Mouse (Mus musculus): Measurements from ENCODE around the gene Sema4d. TPM values are rescaled to one million over a fixed set of nuclear protein-coding genes. Genes with fewer than 3 reads are reported as not detected.

Gene Sema4d
- polyA plus RNA-seq, 1 experiment from 2014 or later: 8.7 TPM

DNA sequence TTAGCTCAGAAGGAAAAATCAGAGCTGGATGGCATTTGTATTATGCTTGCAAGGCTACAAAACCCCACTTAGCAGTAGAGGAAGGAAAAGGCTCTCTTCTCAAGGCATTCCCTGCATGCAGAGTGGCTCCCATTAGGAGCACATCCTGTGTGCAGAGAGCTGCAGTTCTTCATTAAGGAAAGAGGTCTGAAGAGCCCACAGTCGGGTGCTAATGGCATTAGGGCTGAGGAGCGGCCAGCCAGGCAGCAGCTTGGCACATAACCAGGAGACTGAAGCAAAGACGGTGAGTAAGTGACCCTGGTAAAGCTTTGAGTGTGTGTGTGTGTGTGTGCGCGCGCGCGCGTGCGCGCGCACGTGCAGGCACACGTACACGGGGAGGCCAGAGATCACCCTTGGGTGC is 12.7 kb upstream of the Sema4d start:
- 79% methylated on average over 15 of the region's 15 CpGs for WGBS
- Histone ChIP-seq H3K27me3 (ENCODE audit: insufficient read depth, poor library complexity, severe bottlenecking) (0 out of 2 replicates have a peak, but pooled peaks cover 4% of the 10 kb centered on the region), H3K4me1 (peaks cover 13% of the 10 kb centered on the region; the same call in 1 of the 2 replicates), H3K27ac (no peak overlapping the region), H3K9me3 (no peaks in the 10 kb centered on the region), H3K36me3 (no peaks in the 10 kb centered on the region), H3K4me3 (no peak overlapping the region)
- no peak for DNase-seq (ENCODE audit: low spot score)

DNA sequence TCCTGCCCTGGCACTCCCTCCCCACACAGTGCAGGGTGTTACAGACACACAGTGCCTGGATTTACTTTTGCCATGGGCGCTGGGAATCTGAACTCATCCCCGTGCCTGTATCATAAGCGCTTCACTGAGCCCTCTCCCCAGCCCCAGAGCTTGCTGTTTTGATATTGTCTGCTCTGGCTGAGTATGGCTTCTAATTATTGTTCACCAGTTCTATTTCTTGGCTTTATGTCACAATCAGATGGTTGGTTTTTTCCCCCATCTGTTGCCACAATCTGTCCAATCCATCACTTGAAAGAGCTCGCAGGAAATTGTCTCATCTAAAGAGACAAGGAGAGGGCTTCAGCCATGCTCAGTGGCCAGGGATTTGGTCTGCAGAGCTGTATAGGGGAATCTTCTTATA is 12.1 kb upstream of the Sema4d start:
- 0 out of 2 replicates have a peak, but pooled peaks cover 4% of the 10 kb centered on the region for H3K27me3 ChIP-seq (ENCODE audit: insufficient read depth, poor library complexity, severe bottlenecking)
- WGBS: 65% methylated on average over 4 of the region's 4 CpGs

DNA sequence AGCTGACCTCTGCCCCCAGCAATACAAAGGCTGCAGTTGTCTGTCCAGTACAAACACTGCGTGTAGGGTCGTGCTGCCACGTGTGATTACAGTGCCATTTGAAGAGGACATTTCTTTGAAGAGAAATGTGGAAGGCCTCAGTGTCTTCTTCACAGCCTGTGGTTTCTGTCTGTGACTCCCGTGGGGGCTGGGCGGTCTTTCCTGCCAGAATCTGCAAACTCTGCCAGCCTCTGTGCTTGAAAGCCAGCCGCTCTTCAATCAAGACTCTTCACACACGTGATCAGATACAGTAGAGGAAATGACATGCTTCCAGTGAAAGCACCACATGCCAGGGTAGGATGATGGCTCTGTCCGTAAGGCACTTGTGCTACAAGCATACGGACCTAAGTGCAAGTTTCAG is 7.4 kb upstream of the Sema4d start:
- 65% methylated on average over 9 of the region's 9 CpGs for WGBS
- Histone ChIP-seq H3K4me3 (no peak overlapping the region), H3K36me3 (no peaks in the 10 kb centered on the region), H3K9me3 (no peaks in the 10 kb centered on the region), H3K4me1 (peaks cover 14% of the 10 kb centered on the region; the same call in 1 of the 2 replicates), H3K27ac (no peak overlapping the region), H3K27me3 (ENCODE audit: insufficient read depth, poor library complexity, severe bottlenecking) (peaks cover 11% of the 10 kb centered on the region)
- DNase-seq (ENCODE audit: low spot score): no peak

More for the DNA sequence above, 12.1 kb upstream of the Sema4d start:
- H3K36me3 ChIP-seq: no peaks in the 10 kb centered on the region
- H3K9me3 ChIP-seq: no peaks in the 10 kb centered on the region
- H3K4me1 ChIP-seq: peaks cover 17% of the 10 kb centered on the region; the same call in 1 of the 2 replicates
- no peak overlapping the region for H3K4me3 ChIP-seq
- no peak for DNase-seq (ENCODE audit: low spot score)
- no peak overlapping the region for H3K27ac ChIP-seq

DNA sequence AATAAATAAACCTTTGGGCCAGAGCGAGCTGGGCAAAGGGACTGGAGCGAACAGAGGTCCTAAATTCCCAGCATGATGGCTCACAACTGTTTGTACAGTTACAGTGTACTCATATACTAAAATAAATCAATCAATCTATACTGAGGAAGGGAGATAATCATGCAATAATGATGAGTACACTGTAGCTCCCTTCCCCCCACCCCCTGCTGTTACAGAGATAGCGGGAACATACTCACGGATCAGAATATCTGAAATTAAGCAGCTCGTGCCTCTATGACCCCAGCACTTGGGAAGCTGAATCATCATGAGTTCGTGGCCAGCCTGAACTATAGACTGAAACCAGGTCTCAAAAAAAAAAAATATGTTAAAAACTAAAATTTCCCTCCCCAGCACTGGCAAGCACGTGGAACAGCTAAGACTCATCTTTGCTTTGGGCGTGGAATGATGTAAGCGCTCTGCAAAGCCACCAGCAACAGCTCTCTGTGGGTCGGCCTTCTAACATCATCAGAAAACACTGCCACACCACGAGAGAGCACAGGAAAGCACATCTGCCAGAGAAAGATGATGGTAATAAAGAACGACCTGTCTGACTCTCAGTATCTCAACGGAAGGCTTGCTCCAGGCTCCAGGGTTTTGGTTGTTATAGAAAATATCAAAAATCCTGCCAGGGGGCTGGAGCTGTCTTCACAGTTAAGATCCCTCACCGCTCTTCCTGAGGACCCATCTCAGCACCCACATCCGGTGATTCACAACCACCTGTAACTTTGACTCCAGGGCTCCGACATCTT is 6.4 kb upstream of the Sema4d start:
- no peak overlapping the region for H3K4me3 ChIP-seq
- no peaks in the 10 kb centered on the region for H3K9me3 ChIP-seq
- 82% methylated on average over 16 of the region's 16 CpGs for WGBS
- H3K27me3 ChIP-seq (ENCODE audit: insufficient read depth, poor library complexity, severe bottlenecking): peaks cover 11% of the 10 kb centered on the region
- H3K27ac ChIP-seq: no peak overlapping the region
- DNase-seq (ENCODE audit: low spot score): no peak
- H3K36me3 ChIP-seq: no peaks in the 10 kb centered on the region
- peaks cover 14% of the 10 kb centered on the region; the same call in 1 of the 2 replicates for H3K4me1 ChIP-seq

DNA sequence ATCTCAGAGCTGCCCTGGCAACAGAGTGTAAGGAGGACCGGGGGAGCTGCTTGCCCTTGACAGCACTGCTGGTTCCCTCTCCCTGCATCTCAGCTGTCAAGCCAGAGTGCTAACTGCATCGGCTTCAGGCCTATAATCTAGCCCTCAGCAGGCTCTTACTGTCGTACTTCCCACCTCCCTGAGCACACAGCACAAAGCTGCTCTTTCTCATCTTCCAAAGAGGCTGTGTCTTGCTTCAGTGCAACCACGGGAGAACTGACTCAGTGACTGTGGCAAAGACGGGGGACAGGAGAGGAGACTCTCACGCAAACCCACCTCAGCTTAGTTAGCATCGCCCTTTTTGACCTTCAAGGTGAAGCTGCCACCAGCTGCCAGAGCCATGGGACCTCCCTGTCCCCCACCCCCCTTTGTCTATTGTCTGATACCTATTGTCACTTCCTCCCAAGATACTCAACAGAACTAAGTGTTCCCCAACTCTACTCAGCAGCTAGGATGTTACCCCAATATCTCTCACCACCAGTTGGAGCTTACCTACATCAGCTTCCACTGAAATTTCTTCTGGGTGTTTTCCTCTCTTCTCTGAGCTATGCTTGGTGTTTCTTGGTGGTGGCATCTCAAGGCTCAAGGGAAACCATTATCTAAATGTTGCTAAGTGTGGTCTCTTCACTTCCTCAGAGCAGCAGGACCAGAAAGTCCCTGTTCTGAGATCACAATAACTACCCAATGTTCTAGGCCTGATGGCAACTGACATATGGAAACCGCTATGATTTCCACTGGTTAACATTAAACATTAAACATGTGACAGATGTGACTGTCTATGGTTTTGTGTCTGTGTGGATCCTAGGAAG is 4.6 kb upstream of the Sema4d start:
- H3K27me3 ChIP-seq (ENCODE audit: insufficient read depth, poor library complexity, severe bottlenecking): peaks cover 13% of the 10 kb centered on the region
- no peak overlapping the region for H3K4me3 ChIP-seq
- 53% methylated on average over 8 of the region's 8 CpGs for WGBS
- no peak for DNase-seq (ENCODE audit: low spot score)
- H3K9me3 ChIP-seq: no peaks in the 10 kb centered on the region
- no peaks in the 10 kb centered on the region for H3K36me3 ChIP-seq
- peak overlapping the region; percentile 19; the same call in 1 of the 2 replicates for H3K27ac ChIP-seq
- peaks cover 23% of the 10 kb centered on the region for H3K4me1 ChIP-seq

DNA sequence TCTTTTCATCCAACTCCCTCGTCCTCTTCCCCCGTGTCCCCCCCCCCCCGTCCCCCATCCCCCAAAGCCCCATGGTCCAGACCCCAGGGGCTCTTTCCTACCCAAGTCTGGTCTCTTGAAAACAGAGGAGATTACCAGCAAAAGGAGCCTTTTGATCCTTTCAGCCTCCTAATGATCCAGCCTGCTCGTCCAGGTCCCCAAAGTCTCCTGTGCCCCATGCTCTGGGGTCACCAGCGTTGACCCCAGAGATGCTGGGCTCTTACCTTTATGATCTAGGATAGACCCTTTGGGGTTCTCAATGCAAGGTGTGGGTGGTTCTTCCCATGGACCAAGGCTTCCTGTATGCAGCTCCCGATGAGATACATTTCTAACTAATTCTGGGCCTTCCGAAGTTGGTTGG is 401 bp upstream of the Sema4d start:
- Histone ChIP-seq H3K36me3 (no peaks in the 10 kb centered on the region), H3K9me3 (no peaks in the 10 kb centered on the region), H3K27ac (peak overlapping the region; percentile 91), H3K27me3 (ENCODE audit: insufficient read depth, poor library complexity, severe bottlenecking) (peaks cover 38% of the 10 kb centered on the region), H3K4me1 (peaks cover 36% of the 10 kb centered on the region), H3K4me3 (peak overlapping the region; percentile 92)
- DNase-seq (ENCODE audit: low spot score): no peak
- whole genome bisulfite sequencing: 39% methylated on average over 6 of the region's 7 CpGs

DNA sequence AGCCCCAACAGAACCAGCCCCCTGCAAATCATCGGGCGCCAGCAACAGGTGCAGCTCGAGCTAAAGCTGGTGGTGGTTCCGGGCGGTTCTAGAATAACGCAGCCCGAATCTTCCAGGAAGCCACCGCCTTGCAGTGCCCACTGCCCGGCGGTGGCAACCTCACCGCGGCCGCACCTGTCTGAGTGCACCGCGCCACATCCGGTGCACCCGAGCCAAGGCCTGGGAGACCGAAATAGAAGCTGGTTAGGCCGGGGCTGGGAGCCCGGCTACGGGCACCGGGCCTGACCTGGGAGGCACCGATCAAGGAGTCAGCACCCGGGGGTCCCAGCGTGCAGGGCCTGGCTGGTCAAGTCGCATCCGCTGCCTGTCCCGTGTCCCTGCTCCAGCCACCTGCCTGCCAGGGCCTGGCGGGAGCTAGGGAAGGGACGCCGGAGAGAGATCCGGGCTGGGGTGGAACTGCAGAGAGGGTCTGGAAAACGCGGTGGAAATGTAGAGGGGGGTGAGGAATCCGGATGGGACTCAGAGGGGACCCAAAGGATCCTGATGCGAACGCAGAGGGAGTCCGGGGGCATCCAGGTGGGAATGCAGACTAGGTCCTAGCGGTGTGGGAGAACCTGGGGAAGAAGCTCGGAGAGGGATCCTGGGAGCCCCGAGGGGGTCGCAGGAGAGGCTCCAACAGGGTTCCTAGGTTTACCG is 670 bp downstream of the Sema4d start:
- peak overlapping the region; percentile 92 for H3K4me3 ChIP-seq
- no peaks in the 10 kb centered on the region for H3K9me3 ChIP-seq
- peaks cover 38% of the 10 kb centered on the region for H3K27me3 ChIP-seq (ENCODE audit: insufficient read depth, poor library complexity, severe bottlenecking)
- peak overlapping the region; percentile 91 for H3K27ac ChIP-seq
- DNase-seq (ENCODE audit: low spot score): no peak
- H3K4me1 ChIP-seq: peaks cover 37% of the 10 kb centered on the region
- no peaks in the 10 kb centered on the region for H3K36me3 ChIP-seq
- WGBS: 3% methylated on average over 43 of the region's 43 CpGs

DNA sequence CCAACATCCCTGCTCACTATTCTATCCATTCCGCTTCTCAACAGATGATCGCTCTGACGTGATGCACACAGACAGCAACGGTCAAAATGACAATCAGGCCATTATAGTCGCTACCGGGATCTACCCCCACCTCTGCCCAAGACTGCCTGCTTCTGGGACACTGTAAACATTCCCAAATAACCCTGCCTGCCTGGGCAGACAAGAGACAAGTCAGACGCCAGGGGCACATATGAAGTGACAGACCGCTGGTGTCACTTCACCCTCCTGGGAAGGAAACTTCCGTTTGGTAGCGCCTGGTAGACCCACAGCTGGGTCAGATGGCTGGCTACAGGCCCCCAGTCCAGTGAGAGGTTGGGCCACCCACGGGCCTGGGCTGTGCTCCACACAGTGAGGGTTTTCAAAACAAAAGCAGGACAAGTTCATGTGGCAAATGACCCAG is 1.4 kb downstream of the Sema4d start:
- WGBS: 41% methylated on average over 11 of the region's 11 CpGs
- peak overlapping the region; percentile 91; the same call in 1 of the 2 replicates for H3K27ac ChIP-seq

DNA sequence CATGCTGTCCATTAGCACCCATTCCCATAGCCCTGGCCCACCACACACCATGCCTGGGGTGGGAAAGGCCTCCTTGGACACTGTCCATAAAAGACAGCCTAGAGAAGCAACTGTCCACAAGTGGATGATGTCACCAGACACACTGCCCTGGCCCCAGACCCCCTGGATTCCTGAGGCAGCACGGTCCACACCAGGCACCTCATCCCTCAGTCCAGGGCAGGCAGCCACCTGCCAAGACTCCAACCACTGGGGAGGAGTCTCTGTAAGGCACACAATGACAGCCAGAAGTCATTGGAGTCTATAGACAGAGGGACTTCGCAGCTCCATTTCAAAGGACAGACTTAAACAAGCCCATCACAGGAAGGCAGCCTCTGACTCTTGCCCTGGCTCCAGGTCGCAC is 1.9 kb downstream of the Sema4d start:
- Histone ChIP-seq H3K4me1 (peaks cover 42% of the 10 kb centered on the region), H3K4me3 (peak overlapping the region; percentile 18; the same call in 1 of the 2 replicates)

More for the DNA sequence above, 1.4 kb downstream of the Sema4d start:
- Histone ChIP-seq H3K4me1 (peaks cover 39% of the 10 kb centered on the region), H3K9me3 (no peaks in the 10 kb centered on the region), H3K4me3 (peak overlapping the region; percentile 92), H3K36me3 (no peaks in the 10 kb centered on the region), H3K27me3 (ENCODE audit: insufficient read depth, poor library complexity, severe bottlenecking) (peaks cover 30% of the 10 kb centered on the region)
- no peak for DNase-seq (ENCODE audit: low spot score)

DNA sequence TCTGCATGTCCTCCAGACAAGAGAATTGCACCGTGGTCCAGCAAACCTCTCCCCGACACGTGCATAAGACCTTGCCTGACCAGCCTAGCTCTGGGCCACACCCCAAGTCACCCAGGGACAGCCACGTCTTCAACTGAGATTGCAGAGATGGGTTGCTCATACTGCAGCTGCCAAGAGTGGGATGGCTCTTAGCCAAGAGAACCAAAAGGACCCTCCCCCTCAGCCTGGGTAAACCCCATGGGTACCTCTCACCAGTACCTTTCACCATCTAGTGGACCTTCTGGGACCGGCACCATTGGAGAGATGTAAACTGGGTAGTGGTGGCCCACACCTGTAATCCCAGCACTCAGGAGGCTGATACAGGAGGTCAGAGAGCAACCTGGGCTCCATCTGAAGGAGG is 2.8 kb downstream of the Sema4d start:
- H3K4me1 ChIP-seq: peaks cover 43% of the 10 kb centered on the region
- H3K9me3 ChIP-seq: no peaks in the 10 kb centered on the region
- WGBS: 60% methylated on average over 5 of the region's 5 CpGs
- H3K4me3 ChIP-seq: no peak overlapping the region
- no peaks in the 10 kb centered on the region for H3K36me3 ChIP-seq
- no peak for DNase-seq (ENCODE audit: low spot score)
- H3K27ac ChIP-seq: no peak overlapping the region
- peaks cover 27% of the 10 kb centered on the region for H3K27me3 ChIP-seq (ENCODE audit: insufficient read depth, poor library complexity, severe bottlenecking)

More for the DNA sequence above, 1.9 kb downstream of the Sema4d start:
- WGBS: 75% methylated on average over 3 of the region's 3 CpGs
- H3K36me3 ChIP-seq: no peaks in the 10 kb centered on the region
- DNase-seq (ENCODE audit: low spot score): no peak
- peaks cover 27% of the 10 kb centered on the region for H3K27me3 ChIP-seq (ENCODE audit: insufficient read depth, poor library complexity, severe bottlenecking)
- H3K9me3 ChIP-seq: no peaks in the 10 kb centered on the region
- 0 out of 2 replicates have a peak overlapping the region, but pooled peaks have one; percentile 25 for H3K27ac ChIP-seq

DNA sequence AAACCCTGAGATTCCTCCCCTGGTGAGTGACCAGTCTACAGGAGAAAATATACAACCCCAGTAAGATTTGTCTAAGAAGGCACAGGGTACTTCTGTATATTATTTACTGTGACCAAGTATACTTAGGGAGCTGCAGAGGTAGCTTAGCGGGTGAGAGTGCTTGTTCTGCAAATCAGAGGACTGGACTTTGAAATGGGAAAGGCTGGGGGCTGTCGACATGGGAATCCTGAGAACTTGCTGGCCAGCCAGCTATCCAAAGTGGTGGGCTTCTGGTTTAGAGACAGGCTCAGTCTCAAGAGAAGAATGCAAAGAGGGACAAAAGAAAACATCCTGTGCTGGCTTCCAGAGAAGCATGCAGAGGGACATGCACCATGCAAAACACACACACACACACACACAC is 5.7 kb downstream of the Sema4d start:
- H3K4me1 ChIP-seq: peaks cover 36% of the 10 kb centered on the region
- H3K4me3 ChIP-seq: no peak overlapping the region
- no peak for DNase-seq (ENCODE audit: low spot score)
- 32% methylated on average over 2 of the region's 2 CpGs for WGBS
- no peaks in the 10 kb centered on the region for H3K36me3 ChIP-seq
- H3K27me3 ChIP-seq (ENCODE audit: insufficient read depth, poor library complexity, severe bottlenecking): peaks cover 23% of the 10 kb centered on the region
- peak overlapping the region; percentile 29; the same call in 1 of the 2 replicates for H3K27ac ChIP-seq
- H3K9me3 ChIP-seq: no peaks in the 10 kb centered on the region

DNA sequence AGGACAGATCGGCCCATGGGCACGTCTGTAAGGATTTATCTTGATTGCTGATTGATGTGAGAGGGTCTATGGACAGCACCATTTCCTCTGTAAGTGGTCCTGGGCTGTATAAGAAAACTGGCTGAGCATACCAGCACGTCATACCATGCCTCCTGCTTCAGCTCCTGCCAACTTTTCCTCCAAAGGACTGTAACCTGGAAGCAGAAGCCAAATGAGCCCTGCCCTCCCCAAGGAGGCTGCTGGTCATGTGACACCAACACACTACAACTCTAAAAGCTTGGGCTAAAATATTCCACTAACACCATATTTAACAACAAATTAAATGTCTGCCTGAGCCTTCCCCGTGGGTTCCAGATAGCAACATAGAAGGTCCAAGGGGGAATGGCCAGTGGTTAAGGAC is 6.9 kb downstream of the Sema4d start:
- DNase-seq (ENCODE audit: low spot score): no peak
- Histone ChIP-seq H3K27ac (no peak overlapping the region), H3K9me3 (no peaks in the 10 kb centered on the region), H3K4me1 (peaks cover 28% of the 10 kb centered on the region), H3K27me3 (ENCODE audit: insufficient read depth, poor library complexity, severe bottlenecking) (peaks cover 13% of the 10 kb centered on the region), H3K4me3 (no peak overlapping the region), H3K36me3 (no peaks in the 10 kb centered on the region)
- 59% methylated on average over 4 of the region's 4 CpGs for WGBS
